Mouse (Mus musculus) left cerebral cortex, adult 18-20 months (tissue): ENCODE data around the gene Cpsf2. TPM values are rescaled to one million over a fixed set of nuclear protein-coding genes. Genes with fewer than 3 reads are reported as not detected.

Experiments used
- DNase-seq, 2 experiments: peaks; one replicate each; pipeline ENCODE4 v3.0.0; 2021 to 2022; ENCODE audit warnings: low spot score in 2 of 2, mixed read lengths in 1 of 2
- total RNA-seq, 2 experiments: library from RNA; stranded (reverse); gene quantifications; 2 replicates each; pipeline ENCODE4 v1.2.3; 2021

Cpsf2 gene
- total RNA-seq, 2 experiments from 2014 or later = 26.4 to 27.4 TPM

DNA sequence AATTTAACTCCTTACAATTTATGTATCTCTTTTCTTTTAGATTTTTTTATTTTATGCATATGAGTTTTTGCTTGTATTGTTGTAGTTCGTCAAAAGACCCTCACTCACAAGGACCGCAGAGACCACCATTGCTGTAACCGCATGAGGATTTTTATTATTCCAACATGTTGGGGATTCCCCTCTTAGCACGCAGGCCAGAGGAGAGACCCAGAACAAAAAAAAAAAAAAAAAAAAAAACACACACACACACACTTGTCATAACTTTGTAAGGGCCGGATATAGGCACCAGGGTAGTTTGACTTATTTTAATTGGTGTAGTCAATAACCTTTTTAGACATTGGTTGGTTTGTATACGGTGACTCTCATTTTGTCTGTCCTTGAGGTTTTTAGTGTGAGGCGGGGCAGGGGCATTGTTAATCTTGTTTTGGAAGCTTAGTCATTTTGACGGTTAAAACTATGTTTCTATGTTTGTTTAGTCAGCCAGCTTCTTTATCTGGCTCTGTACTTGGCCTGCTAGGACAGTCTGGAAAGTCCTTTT is 3.5 kb downstream of the Cpsf2 start:
- no peak for DNase-seq

DNA sequence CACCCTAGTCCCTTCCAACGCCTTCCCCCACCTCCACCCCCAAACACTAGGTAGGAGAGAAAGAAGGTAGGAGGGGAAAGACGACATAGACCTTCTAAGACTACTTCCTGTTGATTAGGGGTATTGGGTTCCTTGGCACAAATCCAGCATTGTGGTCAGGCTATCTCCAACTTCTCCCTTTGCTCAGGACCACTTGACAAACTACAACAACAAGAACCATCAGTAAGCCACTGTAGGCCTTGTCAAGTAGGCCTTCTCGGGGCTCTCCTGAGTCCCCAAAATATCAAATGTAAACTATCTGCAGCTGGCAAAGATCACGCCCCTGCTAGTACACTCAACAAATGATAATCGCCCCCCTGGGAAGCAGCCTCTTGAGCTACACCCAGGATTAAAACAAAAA is 4.5 kb downstream of the Cpsf2 start:
- no peak for DNase-seq

DNA sequence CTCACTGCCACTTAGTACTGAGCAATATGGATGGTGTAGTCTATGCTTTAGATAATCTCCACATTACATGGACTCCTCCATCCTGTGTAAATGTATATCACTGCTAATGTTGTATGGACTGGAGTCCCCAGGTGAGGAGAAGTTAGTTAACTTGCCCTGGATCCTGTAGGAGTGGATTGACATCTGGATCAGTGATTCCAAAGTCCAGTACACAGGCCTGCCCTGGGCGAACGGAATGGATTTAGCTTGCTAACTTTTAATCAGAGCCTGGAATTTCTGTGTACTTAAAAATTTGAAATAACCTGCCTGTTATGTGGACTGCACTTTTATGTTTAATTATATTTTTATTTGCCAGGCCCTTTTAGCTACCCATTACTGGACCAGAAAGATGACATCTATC is 5.8 kb downstream of the Cpsf2 start:
- no peak for DNase-seq

DNA sequence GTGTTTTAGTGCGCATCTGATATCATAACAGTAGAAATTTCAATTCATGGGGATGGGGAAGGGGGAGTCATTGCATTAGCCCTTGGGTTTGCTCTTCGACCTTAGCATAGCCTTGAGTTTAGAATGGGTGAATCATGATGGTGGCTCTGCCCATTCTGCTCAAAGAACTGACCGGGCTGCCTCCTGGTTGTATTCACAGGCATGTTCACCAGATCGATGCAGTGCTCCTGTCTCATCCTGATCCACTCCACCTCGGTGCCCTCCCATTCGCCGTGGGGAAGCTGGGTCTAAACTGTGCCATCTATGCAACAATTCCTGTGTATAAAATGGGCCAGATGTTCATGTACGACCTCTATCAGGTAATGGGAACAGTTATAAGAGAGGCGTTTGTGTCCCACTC is 7.2 kb downstream of the Cpsf2 start:
- DNase-seq = no peak

DNA sequence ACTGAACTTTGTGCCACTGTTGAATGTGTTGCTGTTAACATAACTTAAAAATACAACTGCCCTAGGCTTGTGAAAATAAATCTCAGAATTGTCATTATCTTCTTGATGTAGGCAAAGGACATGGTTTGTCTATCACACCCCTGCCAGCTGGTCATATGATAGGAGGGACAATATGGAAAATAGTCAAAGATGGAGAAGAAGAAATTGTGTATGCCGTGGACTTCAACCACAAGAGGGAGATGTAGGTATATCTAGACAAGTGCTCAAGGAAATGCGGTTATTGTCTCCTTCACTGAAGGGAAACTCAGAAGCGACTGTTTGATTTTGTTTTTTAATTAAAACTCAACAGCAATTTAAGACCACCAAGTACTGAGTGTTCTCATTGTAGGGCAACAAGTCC is 9.3 kb downstream of the Cpsf2 start:
- DNase-seq = no peak

DNA sequence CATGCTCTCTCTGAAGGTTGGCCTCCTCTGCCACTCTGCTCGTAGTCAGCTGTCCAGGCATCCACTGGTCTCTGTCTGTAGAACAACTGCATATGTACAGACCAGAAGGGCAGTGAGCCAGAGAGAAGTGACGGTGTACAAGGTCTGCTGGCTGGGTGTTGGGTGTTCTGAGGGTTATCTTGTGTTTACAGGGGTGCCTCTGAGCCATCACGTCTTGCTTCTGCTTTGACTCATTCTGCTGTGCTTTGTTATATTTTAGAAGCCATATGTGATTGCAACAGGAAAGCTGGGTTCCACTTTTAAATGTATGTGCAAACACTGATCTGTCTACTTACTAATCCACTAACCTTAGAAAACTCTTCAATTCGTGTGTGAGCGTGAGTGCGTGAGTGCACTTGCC is 11.9 kb downstream of the Cpsf2 start:
- no peak for DNase-seq

DNA sequence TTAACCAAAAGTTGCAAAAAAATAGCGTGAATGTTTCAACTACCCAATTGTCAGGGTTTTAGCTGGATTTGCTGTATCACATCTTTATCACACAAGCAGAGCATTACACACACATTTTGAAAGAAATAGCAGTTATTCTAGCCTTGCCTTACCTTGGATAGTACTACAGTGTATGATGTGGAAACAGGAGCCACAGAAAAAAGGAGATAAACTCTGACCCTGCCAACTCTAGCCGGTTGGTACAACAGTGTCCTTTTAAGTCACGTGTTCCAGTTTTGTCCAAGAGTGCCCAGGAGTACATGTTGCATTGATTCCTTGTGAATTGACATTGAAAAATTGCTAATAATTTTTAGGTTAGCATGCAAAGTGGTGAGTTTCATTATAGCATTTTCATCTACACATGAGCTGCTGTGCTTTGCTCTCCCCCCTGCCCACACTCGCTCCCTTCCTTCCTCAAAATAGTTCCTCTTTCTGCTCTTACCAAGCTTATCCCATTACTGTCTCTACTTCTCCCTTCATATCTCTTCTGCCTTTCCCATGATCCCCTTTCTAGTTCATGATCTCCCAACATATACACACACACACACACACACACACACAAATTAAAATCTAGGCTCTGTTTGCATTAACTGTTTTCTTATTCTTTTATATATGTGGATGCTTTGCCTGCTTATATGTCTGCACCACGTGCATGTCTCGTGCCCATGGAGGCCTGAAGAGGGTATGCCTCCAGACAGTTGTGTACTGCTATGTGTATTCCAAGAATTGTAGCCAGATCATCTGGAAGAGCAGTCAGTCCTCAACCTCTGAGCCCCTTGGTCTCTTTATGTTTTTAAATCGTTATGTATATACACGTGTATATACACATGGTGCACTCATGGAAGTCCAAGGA is 19.0 kb downstream of the Cpsf2 start:
- DNase-seq = no peak

DNA sequence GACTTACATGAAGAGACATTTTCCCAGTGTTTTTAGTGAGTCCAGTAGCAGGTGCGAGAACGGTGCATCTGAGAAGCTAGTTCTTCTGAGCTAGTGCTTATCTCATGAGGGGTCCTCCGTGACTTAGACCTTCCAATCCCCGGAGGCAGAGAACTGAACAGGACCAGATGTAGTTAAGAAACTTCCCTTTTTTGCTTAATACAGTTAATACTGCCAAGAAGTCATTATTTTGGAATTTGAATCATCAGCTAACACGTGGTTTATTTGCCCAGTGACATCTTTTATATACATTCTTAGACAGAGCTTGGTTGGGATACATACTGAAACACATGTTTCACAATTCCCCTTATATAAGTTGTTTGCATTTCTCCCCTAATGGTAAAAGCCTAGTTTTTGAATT is 23.1 kb downstream of the Cpsf2 start:
- DNase-seq = no peak

DNA sequence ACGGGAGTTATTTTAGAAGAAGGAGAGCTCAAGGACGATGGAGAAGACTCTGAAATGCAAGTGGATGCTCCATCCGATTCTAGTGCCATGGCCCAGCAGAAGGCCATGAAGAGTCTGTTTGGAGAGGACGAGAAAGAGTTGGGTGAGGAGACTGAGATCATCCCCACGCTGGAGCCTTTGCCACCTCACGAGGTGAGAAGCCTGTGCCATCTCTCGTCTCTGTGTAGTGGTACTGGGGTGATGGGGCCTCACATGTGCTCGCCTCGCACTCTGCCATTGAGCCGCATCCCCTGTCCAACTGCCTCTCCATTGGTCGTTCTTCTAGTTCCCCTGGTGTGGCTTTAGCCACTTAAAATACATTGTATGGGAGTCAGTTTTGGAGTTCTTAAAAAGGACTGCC is 25.0 kb downstream of the Cpsf2 start:
- no peak for DNase-seq

DNA sequence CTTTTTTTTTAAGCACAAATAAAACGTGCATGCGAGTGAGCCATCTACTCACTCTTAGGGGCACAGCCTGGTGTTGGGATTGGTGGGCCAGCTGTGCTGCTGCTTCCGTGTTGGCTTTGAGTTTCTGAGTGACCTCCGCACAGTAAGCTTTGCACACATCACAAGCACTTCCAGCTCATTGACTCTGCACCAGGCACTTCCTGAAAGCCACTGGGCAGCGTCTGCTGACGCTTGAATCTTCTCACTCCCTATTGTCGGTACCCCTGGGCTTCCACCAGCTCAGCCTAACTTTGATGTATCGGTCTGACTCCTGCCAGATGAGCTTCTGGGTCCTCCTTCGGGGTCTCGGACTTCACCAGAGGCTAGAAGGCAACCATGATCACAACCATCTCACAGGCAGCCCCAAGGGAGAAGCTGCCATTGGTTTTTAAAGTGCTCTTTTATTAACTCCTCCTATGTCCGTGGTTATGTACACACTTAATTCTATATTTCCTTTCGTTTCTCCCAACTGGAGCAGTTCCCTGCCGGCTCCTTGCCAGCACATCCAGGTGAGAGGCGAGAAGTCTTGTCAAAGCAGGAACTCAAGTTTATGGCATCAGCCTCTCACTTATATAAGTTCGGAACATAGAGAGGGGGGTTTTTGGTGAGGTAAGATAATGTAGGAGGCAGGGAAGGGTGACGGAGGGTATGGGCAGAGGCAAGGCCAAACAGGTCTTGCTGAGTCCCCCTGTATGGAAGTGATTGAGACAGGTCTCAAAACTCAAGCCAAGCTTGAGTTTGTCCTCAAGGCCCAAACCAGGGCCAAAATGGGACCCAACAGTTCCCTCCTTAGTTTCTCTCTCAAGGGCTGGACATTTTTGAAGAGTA is 32.6 kb downstream of the Cpsf2 start:
- DNase-seq = no peak

DNA sequence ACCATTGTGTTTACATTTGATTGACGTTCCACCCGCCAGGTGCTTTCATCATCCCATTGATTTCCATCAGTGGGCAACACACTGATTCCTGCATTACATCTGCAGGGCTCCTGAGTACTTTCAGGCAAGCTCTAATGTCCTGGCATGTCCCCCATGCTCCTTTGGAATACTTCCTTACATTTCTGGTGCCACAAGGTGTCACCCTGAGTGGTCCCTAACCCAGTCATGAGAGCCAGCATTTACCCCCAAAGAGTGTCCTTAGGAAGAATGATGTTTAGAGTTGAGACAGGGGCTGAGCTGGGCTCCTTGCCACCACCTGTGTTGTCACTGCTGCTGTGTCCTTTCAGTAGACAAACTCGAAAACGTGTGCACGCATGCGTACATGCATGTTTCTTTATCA is 33.8 kb downstream of the Cpsf2 start:
- DNase-seq = no peak

DNA sequence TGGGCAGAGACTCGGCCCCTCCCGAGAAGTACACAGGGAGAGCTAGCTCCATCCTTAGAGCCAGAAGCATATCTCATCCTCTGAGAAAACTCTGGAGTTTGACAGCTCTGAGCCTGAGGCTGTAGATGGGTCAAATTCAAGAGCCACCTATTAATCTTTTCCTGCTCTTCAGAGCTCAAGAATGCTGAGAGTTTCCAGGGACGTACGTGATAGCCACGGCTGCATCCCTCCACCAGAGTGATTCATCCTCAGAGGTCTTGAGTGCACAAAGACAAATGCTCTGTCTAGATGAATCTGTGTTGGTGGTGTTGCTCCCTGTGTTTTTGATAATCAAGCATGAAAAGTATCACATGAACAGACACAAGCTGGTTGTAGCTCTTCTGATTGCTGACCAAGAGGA is 38.6 kb downstream of the Cpsf2 start:
- DNase-seq = no peak

DNA sequence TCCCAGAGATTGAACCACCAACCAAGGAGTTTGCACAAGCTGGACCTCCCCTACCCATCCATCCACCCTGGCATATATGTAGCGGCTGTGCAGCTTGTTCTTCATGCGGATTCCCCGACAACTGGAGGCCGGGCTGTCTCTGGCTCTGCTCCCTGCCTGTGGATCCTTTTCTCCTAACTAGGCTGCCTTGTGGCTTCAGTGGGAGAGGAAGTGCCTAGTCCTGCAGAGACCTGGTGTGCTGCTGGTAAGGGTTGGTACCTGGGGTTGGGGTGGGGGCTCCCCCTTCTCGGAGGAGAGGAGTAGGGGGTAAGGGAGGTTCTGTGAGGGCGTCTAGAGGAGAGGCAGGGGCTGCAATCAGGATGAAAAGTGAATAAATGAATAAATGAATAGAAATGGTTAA is 39.3 kb downstream of the Cpsf2 start:
- DNase-seq = no peak

DNA sequence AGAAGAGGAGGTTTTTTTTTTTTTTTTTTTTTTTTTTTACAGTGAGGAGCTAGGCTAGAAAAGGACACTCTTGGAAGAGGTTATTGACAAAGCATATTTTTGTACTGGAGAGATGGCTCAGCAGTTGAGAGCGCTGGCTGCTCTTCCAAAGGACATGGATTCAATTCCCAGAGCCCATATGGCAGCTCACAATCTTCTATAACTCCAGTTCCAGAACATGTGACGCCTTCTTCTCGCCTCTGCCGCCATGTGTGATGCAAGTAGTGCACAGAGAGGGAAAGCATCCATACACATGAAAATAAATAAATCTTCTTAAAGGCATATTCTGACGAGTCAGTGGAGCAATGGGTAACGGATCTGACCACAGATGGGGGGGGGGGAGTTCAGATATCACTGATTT is 46.1 kb downstream of the Cpsf2 start:
- peak in 1 of 2 experiments; percentile 22 for DNase-seq

DNA sequence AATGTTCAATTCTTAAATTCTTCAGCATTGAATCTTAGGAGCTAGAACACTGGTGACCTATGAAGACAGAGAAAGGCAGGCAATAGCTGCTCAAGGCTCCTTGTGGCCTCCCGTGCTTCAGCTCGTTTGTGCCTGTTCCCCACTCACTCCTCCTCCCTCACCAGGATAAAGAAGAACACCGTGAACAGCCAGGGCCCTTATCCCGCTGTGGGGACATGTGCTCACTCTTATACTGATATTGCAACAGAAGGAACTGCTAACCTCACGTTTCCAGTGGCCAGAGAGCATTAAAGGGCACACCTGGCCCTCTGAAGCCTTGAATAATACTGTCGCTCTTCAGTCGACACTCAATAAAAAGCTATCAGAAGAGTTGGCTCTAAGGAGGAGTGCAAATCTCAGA is 53.4 kb downstream of the Cpsf2 start:
- no peak for DNase-seq

DNA sequence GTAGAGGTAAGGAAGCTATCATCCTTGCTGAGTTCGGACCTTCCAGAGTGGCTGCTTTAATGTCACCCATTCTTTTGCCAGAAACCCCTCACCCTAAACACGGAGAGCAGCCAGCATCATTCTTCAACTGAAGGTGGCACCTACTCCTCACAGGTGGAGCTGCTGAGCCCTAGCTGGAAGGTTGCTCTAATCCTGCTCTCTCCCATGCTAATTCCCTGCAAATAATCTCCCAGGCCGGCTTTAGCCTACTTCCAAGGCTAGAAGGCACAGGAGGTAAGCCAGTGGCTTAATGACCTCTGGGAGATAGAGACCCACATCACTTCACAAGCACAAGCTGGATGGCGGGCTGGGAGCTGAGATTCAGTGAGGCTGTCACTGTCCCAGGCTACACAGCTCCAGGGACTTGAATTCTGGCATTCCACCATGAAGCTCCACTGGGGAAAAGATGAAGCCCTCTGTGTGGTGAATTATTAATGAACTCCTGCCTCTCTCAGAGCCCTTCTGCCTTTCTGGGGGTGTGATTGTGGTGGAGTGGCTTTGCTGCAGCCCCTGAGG is 54.2 kb downstream of the Cpsf2 start:
- DNase-seq = no peak

DNA sequence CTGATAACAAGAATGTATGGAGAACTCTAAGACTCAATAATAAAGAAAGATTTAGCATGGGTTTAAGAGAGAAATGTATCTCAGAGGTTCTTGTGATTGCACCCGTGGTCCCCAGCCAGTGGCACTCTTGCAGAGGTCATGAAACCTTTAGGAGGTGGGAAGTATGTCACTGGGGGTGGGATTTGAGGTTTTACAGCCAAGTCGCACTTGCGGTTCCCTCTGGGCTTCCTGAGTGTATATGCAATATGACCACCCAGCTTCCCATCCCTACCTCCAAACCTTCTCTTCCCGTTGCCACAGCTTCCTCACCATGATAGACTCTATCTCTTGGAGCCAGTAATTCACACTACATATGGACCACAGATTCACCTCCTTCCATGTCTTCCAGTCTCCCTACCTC is 59.1 kb downstream of the Cpsf2 start:
- DNase-seq = no peak

DNA sequence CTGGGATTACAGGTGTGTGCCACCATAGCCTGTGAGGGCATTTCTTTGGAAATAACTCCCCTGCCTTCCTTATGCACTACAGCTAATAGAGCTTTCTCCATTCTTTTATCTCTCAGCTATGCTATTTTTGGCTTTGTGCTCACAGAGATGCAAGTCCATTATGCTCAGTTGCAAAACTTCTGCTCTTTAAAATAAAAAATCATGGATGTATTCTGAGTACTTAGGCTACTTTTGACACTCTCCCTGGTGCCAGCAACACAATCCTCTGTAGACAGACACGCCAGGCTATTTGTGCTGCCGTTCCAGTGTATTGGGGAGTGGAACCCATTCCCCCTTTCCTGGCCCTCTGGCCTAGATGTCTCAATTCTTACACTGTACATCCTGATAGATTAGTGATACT is 64.1 kb downstream of the Cpsf2 start:
- no peak for DNase-seq

DNA sequence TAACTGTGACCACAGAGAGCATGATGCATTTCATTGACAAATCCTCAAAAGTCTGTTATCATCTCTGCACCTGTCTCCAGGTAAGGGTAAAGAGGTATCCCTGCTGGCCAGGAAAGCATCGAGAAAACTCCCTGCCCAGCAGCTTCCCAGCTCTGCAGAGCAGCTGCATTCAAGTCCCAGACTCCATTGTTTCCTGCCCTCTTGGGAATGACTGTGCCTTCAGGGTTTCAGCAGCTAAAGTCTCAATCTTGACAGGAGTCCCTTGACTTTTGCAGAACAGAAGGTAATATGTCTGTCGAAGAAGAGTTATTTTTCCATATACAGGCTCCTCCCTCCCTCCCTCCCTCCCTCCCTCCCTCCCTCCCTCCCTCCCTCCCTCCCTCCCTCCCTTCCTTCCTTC is 65.9 kb downstream of the Cpsf2 start:
- DNase-seq = no peak

DNA sequence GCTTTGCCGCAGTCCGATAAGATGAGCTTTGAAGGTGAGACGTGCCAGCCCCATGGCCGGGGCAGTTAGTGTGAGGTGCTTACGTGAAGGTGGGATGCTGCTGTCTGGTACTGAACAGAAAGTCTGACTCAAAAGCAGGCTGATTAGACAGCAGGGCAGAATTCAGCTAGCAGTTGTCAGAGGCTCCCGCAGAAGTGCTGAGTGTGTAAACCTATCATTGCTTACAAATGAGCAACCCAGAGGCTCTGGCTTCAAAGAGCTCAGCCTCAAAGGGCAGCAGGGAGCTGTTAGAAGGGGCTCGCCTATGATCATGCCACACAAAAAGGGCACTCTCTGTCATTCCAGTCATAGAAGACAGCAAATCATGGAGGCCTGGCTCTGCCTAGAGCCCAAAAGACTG is 66.5 kb downstream of the Cpsf2 start:
- DNase-seq = no peak

DNA sequence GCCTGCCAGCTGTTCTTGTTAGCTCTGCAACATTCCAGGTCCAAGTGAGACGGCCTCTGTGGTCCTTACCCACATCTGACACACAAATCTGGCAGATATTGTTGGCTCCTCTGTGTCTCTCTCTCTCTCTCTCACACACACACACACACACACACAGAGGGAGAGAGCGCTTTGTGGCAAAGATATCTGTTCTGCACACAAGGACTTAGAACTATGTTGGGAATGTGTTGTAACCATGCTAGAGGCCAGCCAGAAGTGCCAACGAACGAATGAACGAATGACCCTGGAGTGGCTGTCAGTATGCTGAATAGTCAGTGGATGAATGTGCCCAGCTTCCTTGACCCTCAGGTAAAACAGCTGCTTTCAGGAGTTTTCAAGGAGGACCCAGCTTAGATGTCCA is 68.1 kb downstream of the Cpsf2 start:
- no peak for DNase-seq

DNA sequence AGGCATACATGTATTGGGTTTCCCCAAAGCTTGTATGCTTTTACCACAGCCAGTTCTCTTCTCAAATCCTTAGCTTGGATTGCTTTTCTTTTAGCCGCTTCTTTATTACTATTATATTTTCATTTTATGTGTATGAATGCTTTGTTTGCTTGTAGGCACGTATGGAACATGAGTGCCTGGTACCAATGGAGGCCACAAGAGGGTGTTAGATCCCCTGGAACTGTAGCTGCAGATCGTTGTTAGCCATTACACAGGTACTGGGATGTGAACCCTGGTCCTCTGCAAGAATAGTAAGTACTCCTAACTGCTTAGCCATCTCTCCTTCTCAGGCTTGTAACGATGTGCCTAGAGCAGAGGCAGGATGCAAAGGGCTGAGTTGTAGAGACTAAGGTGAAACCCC is 78.4 kb downstream of the Cpsf2 start:
- DNase-seq = no peak
